Mouse (Mus musculus) bone marrow macrophage, adult 2 months (primary cell): ENCODE measurements at regions not wholly inside any gene's neighbourhood (a gene's known extent, or its start where the extent isn't known, plus 50 kb on each side); places are given as distances from the start of the nearest gene placed in this dataset.

Experiments used
- H3K27ac ChIP-seq: 2 replicates; pipeline ENCODE4 v1.5.1; 2012; ENCODE audit warnings: low read depth, low read length; ENCODE audit not compliant: insufficient read depth
- H3K4me1 ChIP-seq: 2 replicates; pipeline ENCODE4 v1.6.1; 2012; ENCODE audit warnings: low read length; ENCODE audit not compliant: control insufficient read depth, insufficient read depth
- H3K4me3 ChIP-seq: 2 replicates; pipeline ENCODE4 v1.5.1; 2012; ENCODE audit warnings: mild to moderate bottlenecking, low read length, moderate library complexity; ENCODE audit not compliant: insufficient read depth
- CTCF ChIP-seq: IDR thresholded peaks from 2 replicates; pipeline ENCODE4 v1.5.1; 2012; ENCODE audit warnings: low read depth, mild to moderate bottlenecking, low read length, moderate library complexity
- POLR2A ChIP-seq: IDR thresholded peaks from 2 replicates; pipeline ENCODE4 v1.6.1; 2012; ENCODE audit warnings: mild to moderate bottlenecking, low read depth, low read length, borderline replicate concordance

DNA sequence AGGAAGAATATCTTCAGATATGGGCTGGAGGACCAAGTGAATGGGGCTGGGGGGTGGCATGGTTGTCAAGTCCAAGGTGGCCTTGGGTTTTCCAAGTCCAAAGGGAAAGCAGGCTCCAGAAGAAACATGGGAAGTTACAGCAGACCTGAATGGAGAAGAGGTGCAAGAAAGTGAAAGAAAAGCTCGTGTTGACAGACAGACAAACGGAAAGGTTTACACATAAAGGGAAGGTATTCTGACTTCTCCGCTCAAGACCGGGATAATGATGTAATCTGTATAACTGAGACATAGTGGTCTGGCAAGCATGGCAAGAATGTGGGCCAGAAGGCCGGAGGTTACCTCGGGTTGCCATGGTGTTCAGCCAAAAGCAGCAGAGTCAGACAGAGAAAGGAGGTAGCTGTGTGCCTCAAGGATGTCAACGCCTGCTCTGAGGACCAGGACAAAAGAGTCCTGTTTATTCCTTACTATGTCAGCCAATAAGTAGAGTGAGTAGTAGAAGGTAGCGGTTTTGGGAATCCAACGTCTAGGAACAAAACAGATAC is 50.8 kb upstream of the Elk3 start:
- TF ChIP-seq CTCF (no peak), POLR2A (no peak)
- Histone ChIP-seq H3K27ac (no peak overlapping the region), H3K4me1 (peaks cover 20% of the 10 kb centered on the region)

DNA sequence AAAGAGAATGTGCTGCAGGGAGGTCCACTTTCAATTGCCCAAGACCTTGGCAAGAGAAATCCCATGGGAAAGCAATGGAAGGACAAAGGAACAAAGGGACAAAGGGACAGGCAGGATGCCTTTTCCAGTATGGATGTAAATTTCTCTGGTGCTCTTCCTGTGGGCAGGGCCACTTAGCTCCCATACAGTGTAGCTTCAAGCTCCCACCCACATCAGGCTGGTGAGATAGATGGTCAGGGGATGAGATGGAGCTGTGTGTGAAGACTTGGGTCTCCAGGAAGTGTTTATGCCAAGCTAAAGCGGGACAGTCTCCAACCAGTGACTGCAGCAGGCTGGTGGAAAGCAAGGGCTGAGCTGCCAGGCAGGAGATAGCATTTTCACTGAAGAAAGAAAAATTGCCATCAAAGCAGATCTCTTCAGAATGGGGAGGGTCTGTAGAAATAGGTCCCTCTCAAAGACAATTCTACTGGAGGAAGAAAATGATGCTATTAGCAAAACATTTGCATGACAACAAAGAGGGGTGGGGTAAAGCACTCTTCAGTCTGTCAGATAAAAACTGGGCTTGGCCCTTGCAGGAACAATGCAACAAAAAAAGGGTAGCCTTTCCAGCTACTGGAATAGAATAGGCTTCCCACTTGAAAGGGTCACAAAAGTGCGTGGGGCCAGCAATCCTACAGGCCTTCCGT is 53.3 kb upstream of the Elk3 start:
- TF ChIP-seq POLR2A (no peak), CTCF (no peak)
- Histone ChIP-seq H3K4me1 (peaks cover 16% of the 10 kb centered on the region), H3K4me3 (no peak overlapping the region), H3K27ac (peak overlapping the region; percentile 11; the same call in 1 of the 2 replicates)

More for the DNA sequence above, 50.8 kb upstream of the Elk3 start:
- no peak overlapping the region for H3K4me3 ChIP-seq

DNA sequence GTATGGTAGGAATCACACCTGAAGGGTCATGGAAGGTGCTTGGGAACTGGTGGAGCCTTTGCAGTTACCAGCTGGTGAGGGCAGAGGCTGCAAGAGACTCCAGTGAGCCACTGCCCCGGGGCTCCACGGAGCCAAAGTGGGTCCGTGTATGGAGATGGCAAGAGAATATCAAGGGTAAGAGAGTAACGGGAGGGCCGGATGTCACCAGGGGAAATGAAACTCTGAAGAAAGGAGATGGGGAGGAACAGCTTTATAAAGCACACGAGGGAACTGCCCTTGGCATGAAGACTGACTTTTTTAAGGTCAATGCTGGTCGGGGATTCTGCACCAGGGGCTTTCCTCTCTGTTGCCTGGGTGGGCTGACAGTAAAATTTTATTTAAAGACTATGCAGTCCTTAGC is 53.9 kb upstream of the Elk3 start:
- H3K4me3 ChIP-seq = no peak overlapping the region
- no peak for TF ChIP-seq POLR2A
- no peak for TF ChIP-seq CTCF
- H3K27ac ChIP-seq = peak overlapping the region; percentile 69
- H3K4me1 ChIP-seq = peaks cover 18% of the 10 kb centered on the region

DNA sequence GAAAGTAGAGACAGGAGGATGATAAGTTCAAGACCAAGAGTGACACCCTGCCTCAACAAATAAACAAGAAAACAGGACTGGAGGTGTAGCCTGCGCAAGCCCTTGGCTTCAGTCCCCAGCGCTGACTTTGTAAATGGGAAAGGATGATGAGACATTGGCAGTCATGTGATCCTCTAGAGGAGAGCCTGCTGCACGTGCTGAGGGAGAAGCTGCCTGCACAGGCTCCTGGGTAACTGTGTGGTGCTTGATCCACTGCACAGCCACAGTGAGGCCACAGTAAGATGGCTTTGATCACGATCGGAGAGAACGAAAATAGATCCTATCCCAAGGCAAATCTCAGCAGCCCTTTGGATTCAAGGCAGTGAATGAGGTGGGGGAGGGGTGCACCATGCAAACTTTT is 54.4 kb upstream of the Elk3 start:
- H3K4me1 ChIP-seq = peaks cover 22% of the 10 kb centered on the region
- TF ChIP-seq CTCF = no peak
- no peak for TF ChIP-seq POLR2A
- H3K27ac ChIP-seq = peak overlapping the region; percentile 69
- no peak overlapping the region for H3K4me3 ChIP-seq

DNA sequence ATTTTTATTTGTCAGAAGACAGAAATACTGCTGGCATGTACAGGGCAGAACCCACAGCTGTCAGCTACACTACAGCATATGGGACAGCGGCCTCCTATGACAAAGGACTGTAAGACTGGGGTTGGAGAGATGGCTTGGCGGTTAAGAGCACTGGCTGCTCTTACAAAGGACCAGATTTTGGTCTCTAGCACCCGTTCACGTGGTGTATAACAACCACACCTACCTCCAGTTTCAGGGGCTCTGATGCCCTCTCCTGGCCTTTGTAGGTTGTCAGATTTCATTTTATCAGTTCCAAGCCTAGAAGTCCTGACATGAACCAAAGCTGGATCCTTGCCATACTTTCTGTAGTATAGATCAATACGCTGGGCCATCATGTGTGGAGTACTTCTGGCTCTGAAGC is 54.9 kb upstream of the Elk3 start:
- Histone ChIP-seq H3K4me1 (peaks cover 27% of the 10 kb centered on the region), H3K27ac (peak overlapping the region; percentile 69), H3K4me3 (no peak overlapping the region)
- TF ChIP-seq CTCF (peak; percentile 25; the same call in 1 of the 2 replicates), POLR2A (no peak)

DNA sequence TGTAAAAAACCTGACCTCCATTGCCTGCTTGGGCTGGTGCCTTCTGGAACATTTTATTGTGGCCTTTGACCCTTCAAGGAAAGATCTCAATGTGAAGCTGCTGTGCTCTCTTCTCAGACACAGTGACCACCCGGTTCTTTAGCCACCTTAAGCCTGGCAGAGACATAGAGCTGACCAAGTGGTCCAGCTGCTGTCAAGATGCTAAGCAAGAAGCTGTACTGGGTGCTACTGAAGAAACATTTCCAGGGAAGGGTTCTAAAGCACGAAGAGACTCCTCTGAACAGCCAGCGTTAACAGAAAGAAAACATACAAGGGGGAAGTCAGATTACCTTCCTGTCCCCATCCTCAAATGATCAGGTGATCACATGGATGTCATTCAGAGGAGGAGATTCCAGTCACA is 58.8 kb upstream of the Elk3 start:
- TF ChIP-seq CTCF (no peak), POLR2A (no peak)
- H3K27ac ChIP-seq = no peak overlapping the region

DNA sequence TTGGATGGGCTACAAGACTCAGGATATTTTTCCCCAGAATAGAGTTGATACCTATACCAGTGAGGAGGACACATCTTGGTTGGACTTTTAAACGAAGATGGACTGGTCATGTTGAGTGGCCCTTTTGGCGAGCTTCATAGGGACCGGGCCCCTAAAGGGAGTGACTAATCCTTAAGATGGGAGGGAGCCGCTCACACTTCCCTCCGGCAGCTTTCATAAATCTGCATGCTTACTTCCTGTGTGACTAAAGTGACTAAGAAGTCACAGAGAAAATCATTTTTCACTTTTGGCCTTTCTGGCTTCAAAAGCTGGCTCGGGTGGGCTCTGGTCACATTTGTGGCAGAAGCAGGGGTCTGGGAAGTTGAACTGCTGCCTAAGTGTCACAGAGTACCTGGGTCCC is 59.4 kb upstream of the Elk3 start:
- TF ChIP-seq POLR2A (no peak), CTCF (no peak)
- Histone ChIP-seq H3K4me1 (peaks cover 24% of the 10 kb centered on the region), H3K27ac (peak overlapping the region; percentile 64), H3K4me3 (no peak overlapping the region)

More for the DNA sequence above, 58.8 kb upstream of the Elk3 start:
- Histone ChIP-seq H3K4me1 (peaks cover 22% of the 10 kb centered on the region), H3K4me3 (no peak overlapping the region)

DNA sequence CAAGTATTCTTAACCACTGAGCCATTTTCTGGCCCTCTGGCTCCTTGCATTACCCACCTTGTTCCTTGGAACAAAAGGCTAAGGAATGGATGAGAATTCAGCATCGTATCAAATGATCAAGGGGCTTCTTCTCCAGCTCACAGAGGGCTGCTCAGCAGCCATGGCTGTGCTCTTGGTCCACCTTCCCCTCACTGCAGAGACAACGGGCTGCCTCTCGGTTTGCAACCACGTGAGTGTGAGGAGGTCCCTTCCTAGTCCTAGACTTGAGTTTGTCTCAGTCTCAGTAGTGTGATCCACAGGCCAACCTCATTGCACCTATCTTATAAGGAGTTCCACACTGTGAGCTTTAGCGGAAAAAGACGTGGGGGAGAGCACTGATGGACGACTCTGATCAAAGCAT is 61.3 kb upstream of the Elk3 start:
- Histone ChIP-seq H3K27ac (no peak overlapping the region), H3K4me1 (peaks cover 33% of the 10 kb centered on the region), H3K4me3 (no peak overlapping the region)
- TF ChIP-seq CTCF (no peak), POLR2A (no peak)

DNA sequence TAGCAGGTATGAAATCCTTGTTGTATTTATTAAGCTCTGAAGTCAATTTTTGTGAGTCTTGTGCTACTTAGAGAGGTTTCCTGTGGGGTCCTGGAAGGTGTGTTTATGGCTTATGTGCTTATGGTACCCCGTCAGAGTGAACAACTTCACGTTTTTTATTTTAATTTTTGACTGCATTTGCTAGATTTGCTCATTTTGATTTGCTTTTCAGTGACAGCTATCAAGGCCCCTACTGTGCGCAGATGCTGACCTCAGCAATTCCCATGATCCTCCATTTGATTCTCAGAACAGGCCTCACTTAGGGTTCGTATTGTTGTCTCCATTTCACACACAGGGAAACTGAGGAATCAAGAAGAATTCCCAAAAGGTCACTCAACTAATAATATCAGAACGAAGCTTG is 62.3 kb upstream of the Elk3 start:
- H3K27ac ChIP-seq = no peak overlapping the region
- TF ChIP-seq CTCF (no peak), POLR2A (no peak)
- peaks cover 33% of the 10 kb centered on the region for H3K4me1 ChIP-seq
- no peak overlapping the region for H3K4me3 ChIP-seq

DNA sequence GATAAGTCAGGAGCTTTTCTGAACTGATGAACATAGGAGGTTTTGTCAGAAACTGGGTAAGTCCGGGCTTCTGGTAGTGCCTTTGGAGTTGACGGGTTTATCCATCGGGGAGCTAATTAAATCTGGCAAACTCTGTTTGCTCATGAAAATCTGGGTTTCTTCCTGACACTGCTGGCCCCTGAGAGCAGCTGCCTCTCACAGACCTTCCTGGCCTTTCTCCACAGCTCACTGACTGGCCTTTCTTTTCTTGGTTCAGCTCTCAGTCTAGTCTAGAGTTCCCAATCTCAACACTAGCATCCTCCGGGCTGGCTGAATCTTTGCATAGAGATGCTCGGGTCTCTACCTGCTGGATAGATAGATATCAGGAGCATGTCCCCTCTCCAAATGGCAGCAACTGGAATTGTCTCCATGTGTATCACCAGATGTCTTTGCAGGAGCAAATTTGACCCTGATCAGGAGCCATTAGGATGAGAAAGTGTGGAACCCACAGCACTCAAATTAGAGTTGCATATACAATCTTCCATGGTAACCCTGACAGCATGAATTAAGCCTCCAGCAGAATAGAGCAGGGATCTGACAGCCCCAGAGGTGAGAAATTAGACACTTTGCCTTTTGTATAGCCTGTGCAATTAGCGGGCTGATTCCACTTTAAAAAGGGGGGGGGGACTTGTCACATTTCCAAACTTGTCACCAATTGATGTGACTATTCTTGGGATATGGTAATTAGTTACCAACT is 63.2 kb upstream of the Elk3 start:
- TF ChIP-seq POLR2A (no peak), CTCF (no peak)
- Histone ChIP-seq H3K27ac (no peak overlapping the region), H3K4me3 (no peak overlapping the region), H3K4me1 (peaks cover 33% of the 10 kb centered on the region)
